Mouse (Mus musculus): ENCODE measurements around the gene Gm11627.
"Not testable (repeated sequence)": the region's sequence is repeated elsewhere in the genome, so short reads cannot be mapped to it uniquely, and the experiment has no call there.

Gene Gm11627

GRCm38 (mm10) chr11:102579165-102580033 lies at the start of gene Gm11627:
Gm11627 (minus strand) TSS chr11:102579461.
- no peak for DNase-seq (ENCODE audit: low spot score)

DNA sequence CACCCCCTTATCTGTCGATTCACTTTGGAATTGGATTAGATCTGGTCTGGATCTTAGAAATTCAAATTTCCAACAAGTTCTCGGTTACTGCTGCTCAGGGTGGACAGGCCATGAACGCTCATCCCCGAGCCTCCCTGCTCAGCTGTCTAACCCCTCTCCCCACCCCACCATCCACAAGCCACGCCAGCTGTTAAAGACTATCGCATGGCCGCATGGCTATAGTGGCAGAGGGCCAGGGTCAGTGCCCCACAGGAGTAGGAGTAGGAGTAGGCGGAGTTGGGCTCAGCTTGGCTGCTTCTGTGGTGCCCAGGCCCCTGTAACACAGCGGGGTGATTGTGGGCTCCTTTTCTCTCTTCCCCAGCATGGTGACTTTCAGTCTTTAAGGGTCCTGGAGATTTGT lies 49.3 kb upstream of the Gm11627 start:
- DNase-seq (ENCODE audit: low spot score) = no peak

DNA sequence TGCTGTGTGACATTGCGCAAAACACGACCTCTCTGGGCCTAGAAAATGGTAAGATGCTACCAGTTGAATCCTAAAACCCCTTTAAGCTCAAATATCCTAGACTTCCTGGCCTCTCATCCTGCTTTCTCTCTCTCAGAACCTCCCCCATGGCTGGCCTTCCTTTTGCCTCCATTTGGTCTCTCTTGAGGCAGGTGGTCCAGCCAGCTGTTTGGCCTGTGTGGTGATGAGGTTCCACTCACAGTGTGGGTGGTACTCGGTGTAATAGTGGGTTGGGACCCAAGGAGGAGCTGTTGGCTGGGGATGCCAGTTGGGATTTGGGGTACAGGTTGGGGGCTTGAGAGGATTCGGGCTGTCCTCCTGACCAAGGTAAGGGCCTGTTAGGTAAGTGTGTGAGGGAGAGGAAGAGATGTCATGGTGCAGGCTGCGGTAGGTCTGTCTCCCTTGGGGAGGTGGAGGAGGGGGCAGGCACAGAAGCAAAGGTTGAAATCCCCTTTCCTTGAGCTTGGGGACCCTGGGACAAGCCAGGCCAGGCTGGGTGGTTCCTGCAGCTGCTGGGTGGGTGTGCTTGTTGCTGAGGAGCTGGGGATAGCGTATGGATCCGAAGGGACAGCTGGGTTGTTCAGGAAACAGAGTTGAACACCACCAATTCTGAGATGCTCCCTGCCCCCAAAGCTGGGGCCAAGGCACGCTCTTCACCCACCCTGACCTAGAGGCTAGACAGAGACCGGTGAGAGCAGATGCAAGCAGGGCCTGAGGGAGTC lies 48.1 kb upstream of the Gm11627 start:
- no peak for DNase-seq (ENCODE audit: low spot score)

- no peak for DNase-seq (ENCODE audit: low spot score)
These were observed 45.7 kb upstream of the Gm11627 start for GRCm38 (mm10) chr11:102624888-102625407.

DNA sequence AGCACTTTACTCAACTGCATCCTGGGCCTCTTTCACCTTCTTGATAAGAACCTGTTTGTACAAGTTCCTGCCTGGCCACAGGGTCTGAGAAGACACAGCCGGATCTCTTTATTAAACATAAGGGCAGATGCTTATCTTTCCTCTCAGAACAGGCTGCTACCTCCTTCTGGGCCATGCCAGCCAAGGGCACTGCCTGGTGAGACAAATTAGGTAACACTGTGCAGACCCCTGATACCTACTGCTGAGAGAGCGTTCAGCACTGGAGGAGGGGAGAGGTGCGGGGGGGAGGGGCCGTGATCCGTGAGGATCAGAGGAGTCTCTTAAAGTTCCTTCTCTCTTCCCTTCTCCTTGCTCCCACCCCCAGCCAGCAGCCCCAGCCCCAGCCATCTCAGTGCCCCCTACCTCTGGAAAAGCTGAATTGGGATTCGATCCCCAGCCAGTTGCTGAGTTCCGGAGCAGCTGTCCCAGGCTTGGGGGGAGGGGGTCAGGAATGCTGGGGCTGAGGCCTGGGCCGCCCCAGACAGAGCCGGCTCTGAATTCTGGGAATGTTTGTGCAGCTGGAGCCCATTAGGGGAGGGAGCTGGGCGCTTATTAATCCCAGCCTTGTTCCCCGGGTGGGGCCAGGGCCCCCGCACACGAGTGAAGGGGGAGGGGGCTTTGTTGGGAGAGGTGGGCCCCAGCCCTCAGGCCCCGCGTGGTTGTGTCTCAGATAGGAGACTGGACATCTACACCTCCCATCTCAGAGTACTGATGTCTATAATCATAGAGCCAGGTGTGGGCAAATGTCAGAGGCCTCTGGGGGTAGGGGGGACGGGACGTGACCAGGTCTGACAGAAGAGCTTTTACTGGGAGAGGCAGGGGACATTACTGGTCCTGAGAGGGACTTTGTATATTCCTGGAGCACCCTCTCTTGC lies 44.9 kb upstream of the Gm11627 start:
- no peak for DNase-seq (ENCODE audit: low spot score)

- DNase-seq (ENCODE audit: low spot score) = no peak
These were observed 40.2 kb upstream of the Gm11627 start for GRCm38 (mm10) chr11:102619449-102619848.

DNA sequence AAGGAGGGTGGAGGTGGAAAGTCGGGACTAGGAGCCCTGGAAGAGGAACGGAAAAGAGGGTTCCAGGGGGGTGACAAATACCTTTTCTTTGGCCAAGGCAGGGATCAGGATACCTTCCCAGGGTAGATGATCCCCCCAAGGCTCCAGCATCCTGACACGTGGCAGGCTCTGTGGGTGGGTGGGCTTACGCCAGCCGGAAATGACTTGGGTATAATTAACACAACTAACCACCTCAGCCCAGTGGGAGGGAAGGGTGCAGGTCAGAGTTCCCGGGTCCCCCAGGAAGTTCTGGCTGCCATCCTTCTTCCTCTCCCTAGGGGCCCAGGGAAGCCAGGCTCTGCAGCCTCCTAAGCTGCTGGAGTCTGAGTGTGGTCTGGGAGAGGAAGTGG lies 32.0 kb upstream of the Gm11627 start:
- no peak for DNase-seq (ENCODE audit: low spot score)

DNA sequence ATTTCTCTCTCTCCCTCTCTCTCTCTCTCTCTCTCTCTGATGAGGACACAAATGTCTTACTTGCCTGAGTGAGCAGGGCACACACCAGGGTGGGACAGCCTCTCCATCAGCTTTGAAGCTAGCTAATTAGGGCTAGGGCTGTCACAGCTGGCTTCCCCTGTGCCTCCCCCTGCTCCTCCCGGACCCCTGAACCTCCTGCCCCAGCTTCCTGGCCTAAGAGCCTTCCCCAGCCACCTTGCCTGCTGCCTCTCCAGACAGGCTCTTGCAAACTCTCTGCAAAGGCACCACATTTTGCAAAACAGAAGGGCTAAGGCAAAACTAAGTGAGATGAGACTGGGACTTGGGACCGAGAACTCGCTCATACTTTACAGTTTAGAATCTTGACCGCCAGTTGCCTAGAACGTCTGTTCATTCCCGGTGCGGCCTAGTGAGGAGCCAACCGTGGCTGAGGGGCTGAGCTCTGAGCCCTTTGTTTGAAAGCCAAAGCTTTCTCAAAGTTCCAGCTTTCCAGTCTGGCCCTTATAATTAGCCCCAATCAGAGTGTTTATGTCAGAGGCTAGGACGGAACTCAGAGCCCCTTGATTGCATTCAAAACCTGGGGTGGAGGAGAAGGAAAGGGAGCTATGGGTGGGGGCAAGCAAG lies 31.5 kb upstream of the Gm11627 start:
- no peak for DNase-seq (ENCODE audit: low spot score)

GRCm38 (mm10) chr11:102610260-102610659 lies 31.0 kb upstream of the Gm11627 start:
- DNase-seq (ENCODE audit: low spot score) = no peak

- DNase-seq (ENCODE audit: low spot score) = no peak
These were observed 30.2 kb upstream of the Gm11627 start for GRCm38 (mm10) chr11:102609483-102609882.

DNA sequence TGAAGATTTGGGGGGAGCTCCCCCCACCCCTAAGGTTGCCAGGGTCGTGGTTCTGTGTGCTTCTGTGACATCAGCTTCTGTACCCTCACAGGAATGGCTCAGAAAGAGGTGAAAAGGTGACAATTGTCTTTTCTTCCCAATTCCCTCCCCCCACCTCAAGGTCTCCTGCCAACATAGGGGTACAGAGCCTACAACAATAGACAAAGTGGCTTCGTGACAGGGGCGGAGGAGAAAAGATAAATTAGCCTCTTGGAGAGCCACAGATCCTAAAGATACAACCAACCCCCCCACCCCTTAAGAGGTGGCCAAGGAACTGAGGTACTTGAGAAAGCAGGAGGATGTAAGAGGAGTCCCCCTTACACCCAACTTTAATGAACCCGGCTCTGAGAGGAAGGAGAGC lies 29.4 kb upstream of the Gm11627 start:
- DNase-seq (ENCODE audit: low spot score) = no peak

DNA sequence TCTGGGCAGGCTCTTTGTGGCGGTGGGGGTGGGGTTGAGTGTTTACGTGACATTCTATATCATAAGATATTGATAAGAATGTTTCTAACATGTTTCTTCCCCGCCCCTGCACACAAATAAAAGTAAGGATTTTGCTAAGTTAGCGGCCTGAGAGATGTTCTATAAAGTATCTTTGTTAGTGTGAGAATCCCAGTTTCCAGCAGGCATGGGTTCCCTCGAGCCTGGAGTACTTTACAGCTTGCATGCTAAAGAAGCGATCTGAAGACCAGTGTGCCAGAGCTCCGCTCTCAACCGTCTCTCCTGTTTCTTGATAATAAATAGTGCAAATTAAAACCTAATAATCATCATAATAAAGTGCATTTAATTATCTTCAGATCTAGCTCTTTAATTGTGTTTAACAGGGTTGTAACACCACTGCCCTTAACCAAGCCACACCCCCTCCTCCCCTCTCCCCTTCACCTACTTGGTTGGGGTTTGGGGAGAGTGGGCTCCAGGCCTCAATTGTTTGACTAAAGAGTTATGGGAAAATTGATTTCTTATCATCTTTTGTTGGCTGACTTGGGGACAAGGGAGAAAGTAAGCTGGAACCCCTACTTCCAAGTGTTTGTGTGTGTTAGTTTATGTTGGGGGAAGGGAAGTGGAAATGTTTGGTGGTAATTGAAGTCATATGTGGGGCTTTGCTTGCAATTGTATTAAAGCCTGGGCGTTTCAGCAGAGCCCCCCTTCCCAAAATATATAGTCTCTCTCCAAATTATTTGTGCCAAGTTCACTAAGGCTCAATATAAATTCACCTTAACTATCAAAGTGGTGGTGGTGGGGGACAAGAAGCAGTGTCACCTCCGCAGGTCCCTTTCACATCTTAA lies 28.7 kb upstream of the Gm11627 start:
- no peak for DNase-seq (ENCODE audit: low spot score)

DNA sequence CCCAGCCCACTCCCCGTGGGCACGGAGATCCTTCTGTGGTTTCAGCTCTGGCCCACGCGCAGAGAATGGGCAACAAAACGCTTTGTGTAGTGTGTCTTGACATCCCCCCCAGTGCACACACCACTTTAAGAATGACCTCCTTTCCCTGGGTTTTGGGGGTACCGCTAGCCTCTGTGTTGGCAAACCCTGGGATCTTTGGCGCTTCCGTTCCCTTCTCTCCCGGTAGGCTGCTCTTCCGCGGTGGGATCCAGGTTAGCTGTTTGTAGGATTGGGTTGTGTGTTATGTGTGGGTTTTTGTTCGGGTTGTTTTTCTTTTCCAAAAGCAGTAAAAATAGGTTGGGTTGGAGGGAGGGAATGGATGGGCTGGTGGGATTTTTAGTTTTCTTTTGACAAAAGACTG lies 27.9 kb upstream of the Gm11627 start:
- DNase-seq (ENCODE audit: low spot score) = not testable (repeated sequence)

DNA sequence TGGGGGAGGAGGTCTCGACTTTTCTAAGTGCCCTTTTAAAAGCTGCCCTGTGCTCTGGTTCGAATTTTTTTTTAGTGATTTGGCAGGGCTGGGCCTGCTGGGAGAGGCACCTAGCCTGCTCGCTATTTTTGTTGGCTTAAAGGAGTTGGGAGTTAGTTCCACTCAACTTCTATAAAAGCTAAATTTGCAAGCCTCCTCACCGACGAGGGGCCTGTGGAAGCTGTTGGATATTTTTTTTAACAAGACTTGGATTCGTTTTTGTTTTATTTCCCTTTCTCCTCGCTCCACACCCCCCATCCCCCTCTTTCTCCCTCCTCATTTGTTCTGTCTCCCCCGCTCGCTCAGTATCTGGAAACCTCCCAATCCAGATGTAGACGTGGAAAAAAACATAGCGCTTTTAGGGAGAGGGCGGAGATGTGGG lies 27.5 kb upstream of the Gm11627 start:
- no peak for DNase-seq (ENCODE audit: low spot score)

- DNase-seq (ENCODE audit: low spot score) = no peak
These were observed 26.5 kb upstream of the Gm11627 start for GRCm38 (mm10) chr11:102605553-102606416.

GRCm38 (mm10) chr11:102604777-102605552 lies 25.7 kb upstream of the Gm11627 start:
- DNase-seq (ENCODE audit: low spot score) = no peak

DNA sequence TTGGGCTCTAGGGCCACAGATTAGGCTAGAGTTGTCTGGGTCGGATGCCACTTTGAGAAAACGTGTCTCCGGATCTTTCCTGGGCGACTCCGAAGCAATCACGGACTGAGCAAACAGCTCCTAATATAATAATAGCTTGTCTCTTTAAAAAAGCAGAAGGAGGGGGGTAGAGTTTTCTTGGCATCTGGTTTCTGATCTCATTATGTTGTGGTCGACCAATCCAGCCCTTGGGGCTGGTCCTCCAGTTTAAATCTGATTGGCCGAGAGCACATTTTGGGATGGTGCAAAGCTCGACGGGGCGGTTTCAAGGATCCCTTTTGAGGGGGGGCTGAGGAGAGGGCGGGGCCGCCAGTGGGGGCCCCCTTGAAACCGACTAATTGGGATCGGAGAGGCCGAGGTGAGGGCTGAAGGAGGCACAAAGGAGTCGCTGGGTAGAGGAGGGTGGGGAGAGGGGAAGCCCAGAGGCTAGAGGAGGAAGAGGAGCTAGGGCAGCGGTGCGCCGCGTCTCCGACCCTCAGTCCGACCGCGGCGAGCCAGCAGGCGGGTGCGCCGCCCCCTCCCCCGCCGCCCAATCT lies 24.8 kb upstream of the Gm11627 start, which contains the start of gene Fzd2:
Gene Fzd2, plus strand, starts transcription at position 387 of the 575 bp plus-strand sequence.
- peak; percentile 74 for DNase-seq (ENCODE audit: low spot score)

DNA sequence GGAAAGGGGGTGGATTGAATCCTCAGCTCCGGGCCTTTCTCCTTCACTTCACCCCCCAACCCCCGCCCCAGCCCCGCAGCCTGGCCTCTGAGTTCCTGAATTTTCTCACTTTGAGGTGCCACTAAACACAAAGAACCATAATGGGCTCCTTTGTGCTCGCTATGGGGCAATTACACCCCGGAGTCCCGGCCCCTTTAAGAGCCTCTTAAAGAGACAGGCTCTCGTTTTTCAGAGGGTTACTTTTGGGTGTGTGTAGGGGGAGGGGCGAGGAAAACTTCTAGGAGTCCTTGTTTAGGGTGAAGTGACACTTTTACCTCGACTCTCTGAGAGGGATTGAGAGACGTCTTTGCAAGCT lies 24.2 kb upstream of the Gm11627 start:
- peak; percentile 19 for DNase-seq (ENCODE audit: low spot score)
